In the genomic region with DNA sequence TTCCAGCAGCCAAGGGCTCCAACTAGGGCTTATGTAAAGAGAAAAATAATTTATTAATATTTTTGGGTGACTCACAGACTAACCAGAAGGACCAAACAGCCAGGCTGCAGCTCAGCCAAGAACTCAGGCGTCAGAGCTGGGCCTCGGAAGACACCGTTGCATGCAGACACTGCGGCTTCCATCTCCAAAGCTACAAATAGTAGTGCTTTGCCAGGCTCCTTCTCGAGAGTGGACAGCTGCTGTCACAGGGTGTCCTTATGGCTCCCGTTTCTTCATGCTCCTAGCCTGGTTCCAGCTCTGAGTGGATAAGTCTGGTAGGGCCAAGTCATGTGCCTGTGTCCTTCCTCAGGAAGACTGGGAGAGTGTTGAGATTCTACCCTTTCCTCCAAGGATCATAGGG, we compare ENCODE assay signal across 10 mouse cellular contexts.
DNase-seq lines count a peak whose midpoint lies in the region; ATAC-seq and TF ChIP-seq lines count a peak whose summit lies in the region.
"Had no signal": no experiment of that assay in that cellular context is flagged by ENCODE, and none has a peak within 500 bp of the region (broad histone marks: within the 10 kb centered on the region; RNA-seq: fewer than 3 reads in every experiment).

No protein-coding gene starts in this region.

- no peak for TF ChIP-seq CTCF in gastrocnemius, adult 2 months (IDR thresholded peaks at IDR 0.05)

- H3K9ac ChIP-seq in forebrain, embryonic 11.5 days (ENCODE audit: low read length), result no peak overlapping the region

- no peaks in the 10 kb centered on the region for H3K36me3 ChIP-seq in forebrain, embryonic 11.5 days (ENCODE audit: control insufficient read depth, insufficient read depth, low read length)

- H3K4me2 ChIP-seq in forebrain, embryonic 11.5 days (ENCODE audit: low read depth, low read length, severe bottlenecking), result no peak overlapping the region

- peaks cover 6% of the 10 kb centered on the region; the same call in 1 of the 2 replicates for H3K4me1 ChIP-seq in forebrain, embryonic 11.5 days (replicated peaks; ENCODE audit: control insufficient read depth, insufficient read depth, low read length)

- H3K4me3 ChIP-seq in gastrocnemius, adult 2 months, result no peak overlapping the region
- H3K4me3 ChIP-seq in forebrain, embryonic 11.5 days (ENCODE audit: low read depth, low read length), result no peak overlapping the region

- no peaks in the 10 kb centered on the region for H3K27me3 ChIP-seq in forebrain, embryonic 11.5 days (ENCODE audit: control insufficient read depth, insufficient read depth, low read length)

- ATAC-seq in cerebellum, adult (ENCODE audit: insufficient number of reproducible peaks, low FRiP score, low TSS enrichment), result peak; percentile 99
- no peak for ATAC-seq in forebrain, embryonic 11.5 days (replicated peaks; ENCODE audit: low FRiP score)
- no peak for ATAC-seq in erythroid progenitor cell, adult 5-6 weeks (replicated peaks; ENCODE audit: low FRiP score, poor library complexity, severe bottlenecking)

- peak; percentile 35 for DNase-seq in lung, postnatal 10 days
- DNase-seq in lung, postnatal 25 days (ENCODE audit: low spot score), result no peak
- peak; percentile 53 for DNase-seq in gastrocnemius, adult 2 months
- DNase-seq in layer of hippocampus, adult 9-11 months, result peak; percentile 77
- no peak for DNase-seq in kidney, adult 8-10 months
- no peak for DNase-seq in forebrain, embryonic 11.5 days (ENCODE audit: low spot score)
- DNase-seq: liver; right cerebral cortex, adult 18-20 months had no signal

- intact Hi-C loops in gastrocnemius, adult 2 months (cut with DNase I), result no loop called here

- H3K9me3 ChIP-seq in forebrain, embryonic 11.5 days (ENCODE audit: control insufficient read depth, low read length), result no peaks in the 10 kb centered on the region

- H3K27ac ChIP-seq in gastrocnemius, adult 2 months, result no peak overlapping the region
- H3K27ac ChIP-seq in forebrain, embryonic 11.5 days (ENCODE audit: low read depth, low read length), result no peak overlapping the region

- 94% methylated on average over 6 of the region's 6 CpGs for WGBS in forebrain, embryonic 11.5 days

Comparison
In these comparisons a context has a peak if more than half of its experiments do, and no peak if none do; other contexts are left out.
1. DNase-seq: peak in lung, postnatal 10 days (single experiment), gastrocnemius, adult 2 months (single experiment) and layer of hippocampus, adult 9-11 months (single experiment); none in lung, postnatal 25 days (single experiment), kidney, adult 8-10 months (0 of 2) and forebrain, embryonic 11.5 days (single experiment).